Mouse (Mus musculus) hindbrain, embryonic 14.5 days (tissue): ENCODE results near the gene Etfb. TPM values are rescaled to one million over a fixed set of nuclear protein-coding genes. Genes with fewer than 3 reads are reported as not detected.

Experiments used
- ATAC-seq: fragments of 200-750 bp; cut with Nextera tagmentation; 2 replicates; pipeline ENCODE4 v1.8.0; 2017; ENCODE audit warnings: moderate number of reproducible peaks, mild to moderate bottlenecking, moderate TSS enrichment, moderate library complexity; ENCODE audit not compliant: low FRiP score
- DNase-seq: peaks from one replicate; pipeline ENCODE4 v3.0.0-alpha.2; 2015; ENCODE audit warnings: low spot score
- H3K27ac ChIP-seq: fragments of 300-500 bp; sonication (generic); 2 replicates; pipeline ENCODE4 v1.5.1; 2014; ENCODE audit warnings: mild to moderate bottlenecking, moderate library complexity
- H3K27me3 ChIP-seq: fragments of 300-500 bp; sonication (generic); 2 replicates; pipeline ENCODE4 v1.6.1; 2014; ENCODE audit warnings: mild to moderate bottlenecking, low read length, mixed read lengths; ENCODE audit not compliant: control insufficient read depth, insufficient read depth
- H3K36me3 ChIP-seq: fragments of 300-500 bp; sonication (generic); replicated peaks from 2 replicates; pipeline ENCODE4 v1.6.1; 2014; ENCODE audit not compliant: control insufficient read depth, insufficient read depth
- H3K4me1 ChIP-seq: fragments of 300-500 bp; sonication (generic); replicated peaks from 2 replicates; pipeline ENCODE4 v1.6.1; 2014; ENCODE audit warnings: antibody characterized with exemption, low read length, mixed read lengths; ENCODE audit not compliant: control insufficient read depth, insufficient read depth
- H3K4me2 ChIP-seq: fragments of 300-500 bp; sonication (generic); replicated peaks from 2 replicates; pipeline ENCODE4 v1.6.1; 2014; ENCODE audit warnings: mild to moderate bottlenecking, moderate library complexity
- H3K4me3 ChIP-seq: fragments of 300-500 bp; sonication (generic); replicated peaks from 2 replicates; pipeline ENCODE4 v1.5.1; 2014; ENCODE audit warnings: mild to moderate bottlenecking, low read length
- H3K9ac ChIP-seq: fragments of 300-500 bp; sonication (generic); 2 replicates; pipeline ENCODE4 v1.6.1; 2014
- H3K9me3 ChIP-seq: fragments of 300-500 bp; sonication (generic); 2 replicates; pipeline ENCODE4 v1.6.1; 2016; ENCODE audit warnings: low read length; ENCODE audit not compliant: control insufficient read depth
- WGBS: fragments of 180-500 bp; shearing (Covaris S2); extraction: QIAGEN DNeasy Blood & Tissue Kit; methylation state at CpG from one replicate; pipeline ENCODE4 v1.1.7; 2014; 5-methylcytosine and 5-hydroxymethylcytosine counted together
- polyA plus RNA-seq: library from polyadenylated mRNA; unstranded; fragments of >200 nt; fragmentation: Nextera tagmentation; extraction: Ambion mirVana; gene quantifications from 2 replicates; pipeline ENCODE4 v1.2.1, GENCODE M21; 2014

The Etfb gene
- polyA plus RNA-seq, 1 experiment from 2014 or later: 144 TPM

GRCm38 (mm10) chr7:43423991-43424625, 19.8 kb upstream of the Etfb start:
- 68% methylated on average over 3 of the region's 3 CpGs for WGBS

GRCm38 (mm10) chr7:43427406-43427805, 16.5 kb upstream of the Etfb start, which contains the start of gene Lim2:
Lim2 (plus strand) TSS chr7:43427670.
- ATAC-seq: no peak
- H3K27ac ChIP-seq: no peak within 1 kb of the TSS
- no peak within 1 kb of the TSS for H3K4me2 ChIP-seq
- no peak within 1 kb of the TSS for H3K9ac ChIP-seq
- H3K27me3 ChIP-seq: no peaks in the 10 kb centered on the region
- peaks cover 5% of the 10 kb centered on the region; the same call in 1 of the 2 replicates for H3K4me1 ChIP-seq
- 89% methylated on average over 8 of the region's 8 CpGs for WGBS
- H3K4me3 ChIP-seq: no peak within 1 kb of the TSS
- no peak for DNase-seq
- H3K36me3 ChIP-seq: no peaks in the 10 kb centered on the region
- H3K9me3 ChIP-seq: no peaks in the 10 kb centered on the region

More at GRCm38 (mm10) chr7:43423991-43424625, 19.8 kb upstream of the Etfb start:
- ATAC-seq (no peak), DNase-seq (no peak)
- no peak overlapping the region for H3K9ac ChIP-seq
- H3K4me3 ChIP-seq: no peak overlapping the region
- H3K36me3 ChIP-seq: no peaks in the 10 kb centered on the region
- H3K27ac ChIP-seq: no peak overlapping the region
- no peak overlapping the region for H3K4me2 ChIP-seq
- no peaks in the 10 kb centered on the region for H3K27me3 ChIP-seq
- H3K4me1 ChIP-seq: peaks cover 5% of the 10 kb centered on the region; the same call in 1 of the 2 replicates
- no peaks in the 10 kb centered on the region for H3K9me3 ChIP-seq

GRCm38 (mm10) chr7:43429500-43429899, 14.4 kb upstream of the Etfb start:
- Histone ChIP-seq H3K27me3 (no peaks in the 10 kb centered on the region), H3K4me2 (no peak overlapping the region), H3K4me3 (no peak overlapping the region), H3K9me3 (no peaks in the 10 kb centered on the region), H3K36me3 (no peaks in the 10 kb centered on the region), H3K9ac (no peak overlapping the region), H3K27ac (no peak overlapping the region), H3K4me1 (no peaks in the 10 kb centered on the region)
- WGBS: 71% methylated on average over 4 of the region's 4 CpGs
- ATAC-seq: no peak
- DNase-seq: no peak

- 76% methylated on average over 4 of the region's 4 CpGs for WGBS
- no peak overlapping the region for H3K9ac ChIP-seq
- H3K4me1 ChIP-seq: no peaks in the 10 kb centered on the region
- H3K4me3 ChIP-seq: no peak overlapping the region
- H3K36me3 ChIP-seq: no peaks in the 10 kb centered on the region
- DNase-seq (no peak), ATAC-seq (no peak)
- no peaks in the 10 kb centered on the region for H3K27me3 ChIP-seq
- H3K9me3 ChIP-seq: no peaks in the 10 kb centered on the region
- no peak overlapping the region for H3K27ac ChIP-seq
- H3K4me2 ChIP-seq: no peak overlapping the region
These were observed 11.0 kb upstream of the Etfb start for GRCm38 (mm10) chr7:43432891-43433290.

GRCm38 (mm10) chr7:43434676-43435075, 9.2 kb upstream of the Etfb start:
- WGBS: 80% methylated on average over 5 of the region's 5 CpGs
- no peak overlapping the region for H3K9ac ChIP-seq
- no peaks in the 10 kb centered on the region for H3K4me1 ChIP-seq
- no peaks in the 10 kb centered on the region for H3K27me3 ChIP-seq
- no peak overlapping the region for H3K27ac ChIP-seq
- no peaks in the 10 kb centered on the region for H3K9me3 ChIP-seq
- H3K4me2 ChIP-seq: no peak overlapping the region
- H3K4me3 ChIP-seq: no peak overlapping the region
- ATAC-seq (no peak), DNase-seq (no peak)
- no peaks in the 10 kb centered on the region for H3K36me3 ChIP-seq

- WGBS: 82% methylated on average over 10 of the region's 10 CpGs
- DNase-seq: no peak
- H3K4me2 ChIP-seq: no peak within 1 kb of the TSS
- H3K9me3 ChIP-seq: no peaks in the 10 kb centered on the region
- H3K36me3 ChIP-seq: no peaks in the 10 kb centered on the region
- ATAC-seq: no peak
- H3K27me3 ChIP-seq: no peaks in the 10 kb centered on the region
- H3K4me3 ChIP-seq: no peak within 1 kb of the TSS
- no peaks in the 10 kb centered on the region for H3K4me1 ChIP-seq
- no peak within 1 kb of the TSS for H3K9ac ChIP-seq
- no peak within 1 kb of the TSS for H3K27ac ChIP-seq
These were observed 7.3 kb upstream of the Etfb start, which contains the start of gene Nkg7 for GRCm38 (mm10) chr7:43436341-43437255. Nkg7 (plus strand) TSS chr7:43437073.

GRCm38 (mm10) chr7:43438611-43439010, 5.3 kb upstream of the Etfb start:
- Histone ChIP-seq H3K36me3 (no peaks in the 10 kb centered on the region), H3K27ac (no peak overlapping the region), H3K9me3 (no peaks in the 10 kb centered on the region), H3K27me3 (no peaks in the 10 kb centered on the region), H3K4me1 (peaks cover 6% of the 10 kb centered on the region), H3K4me2 (no peak overlapping the region), H3K9ac (no peak overlapping the region), H3K4me3 (no peak overlapping the region)
- ATAC-seq (no peak), DNase-seq (no peak)
- 83% methylated on average over 4 of the region's 4 CpGs for WGBS

GRCm38 (mm10) chr7:43440482-43440881, 3.4 kb upstream of the Etfb start, which contains the start of gene Cldnd2:
Cldnd2 (plus strand) TSS chr7:43440782.
- Histone ChIP-seq H3K4me2 (no peak within 1 kb of the TSS), H3K4me3 (no peak within 1 kb of the TSS), H3K36me3 (no peaks in the 10 kb centered on the region), H3K4me1 (peaks cover 19% of the 10 kb centered on the region), H3K27ac (no peak within 1 kb of the TSS), H3K27me3 (no peaks in the 10 kb centered on the region), H3K9ac (no peak within 1 kb of the TSS), H3K9me3 (no peaks in the 10 kb centered on the region)
- no peak for ATAC-seq
- WGBS: 77% methylated on average over 6 of the region's 6 CpGs
- no peak for DNase-seq

GRCm38 (mm10) chr7:43441071-43441470, 2.8 kb upstream of the Etfb start:
- Histone ChIP-seq H3K9ac (no peak overlapping the region), H3K4me3 (no peak overlapping the region), H3K36me3 (no peaks in the 10 kb centered on the region), H3K4me2 (no peak overlapping the region), H3K9me3 (no peaks in the 10 kb centered on the region), H3K4me1 (peaks cover 19% of the 10 kb centered on the region), H3K27me3 (no peaks in the 10 kb centered on the region), H3K27ac (no peak overlapping the region)
- DNase-seq (no peak), ATAC-seq (no peak)
- 80% methylated on average over 3 of the region's 3 CpGs for WGBS
